Mouse (Mus musculus) embryo, embryonic 9.5 days (tissue): ENCODE data around the gene Tnip3.
A peak's percentile ranks its signal among the peaks of the same experiment; 100 is the strongest.

Source experiments
- DNase-seq: peaks from one replicate; pipeline ENCODE4 v3.0.0-alpha.2; 2017; ENCODE audit errors: extremely low spot score

Tnip3 gene

DNA sequence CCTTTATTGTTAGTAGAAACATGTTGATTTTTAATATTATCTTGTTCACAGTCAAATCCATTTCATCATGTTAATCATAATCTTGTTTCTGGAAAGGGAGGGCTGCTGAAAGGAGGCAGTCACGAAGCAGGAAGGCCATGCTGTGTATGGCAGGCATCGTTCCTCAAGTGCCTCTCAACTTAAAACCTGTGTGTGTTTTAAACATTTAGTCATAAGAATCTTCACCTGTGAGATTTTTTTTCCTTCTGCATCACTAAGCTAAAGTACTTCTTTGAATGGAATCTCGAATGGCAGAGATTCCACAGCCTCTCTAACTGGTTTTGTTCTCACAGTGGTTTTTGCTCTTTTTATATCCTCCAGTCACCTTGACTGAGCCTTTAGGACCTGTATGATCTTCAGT is 121.3 kb downstream of the Tnip3 start:
- no peak for DNase-seq

DNA sequence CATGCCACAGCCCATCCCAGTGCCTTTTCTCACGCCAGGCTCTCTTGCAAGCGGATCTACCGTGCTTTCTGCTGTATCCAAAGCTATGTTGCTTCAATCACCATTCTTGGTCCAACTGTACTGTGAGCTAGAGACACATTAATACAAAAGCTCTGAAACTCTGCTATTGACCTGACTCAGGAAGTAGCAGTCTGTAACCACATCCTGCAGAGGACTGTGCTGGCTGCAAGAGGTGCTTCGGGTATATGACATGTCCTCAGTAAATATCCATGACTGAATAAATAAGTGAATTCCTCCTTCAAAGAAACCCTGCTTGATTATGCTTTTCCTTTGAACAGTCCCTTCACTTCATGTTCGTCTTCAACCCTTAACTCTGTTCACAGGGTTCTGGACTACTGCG is 122.6 kb downstream of the Tnip3 start:
- DNase-seq, result no peak

DNA sequence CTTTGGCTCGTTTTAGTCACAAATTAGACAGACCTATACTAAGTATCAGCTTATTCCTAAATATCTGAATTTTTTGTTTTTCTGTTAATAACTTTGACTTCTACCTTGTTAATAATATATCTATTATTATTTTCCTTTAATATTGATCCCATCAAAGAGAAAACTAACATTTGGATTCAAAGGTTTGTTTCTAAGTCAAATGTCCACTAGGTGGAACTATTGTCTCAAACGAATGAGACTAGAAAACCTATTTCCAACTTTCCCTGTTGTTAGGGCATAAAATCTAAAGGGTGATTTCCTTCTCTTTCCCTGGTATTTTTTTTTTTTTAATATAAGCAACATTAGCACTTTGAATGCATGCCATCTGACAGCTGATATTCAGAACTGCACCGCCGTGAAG is 126.3 kb downstream of the Tnip3 start:
- DNase-seq, result no peak

DNA sequence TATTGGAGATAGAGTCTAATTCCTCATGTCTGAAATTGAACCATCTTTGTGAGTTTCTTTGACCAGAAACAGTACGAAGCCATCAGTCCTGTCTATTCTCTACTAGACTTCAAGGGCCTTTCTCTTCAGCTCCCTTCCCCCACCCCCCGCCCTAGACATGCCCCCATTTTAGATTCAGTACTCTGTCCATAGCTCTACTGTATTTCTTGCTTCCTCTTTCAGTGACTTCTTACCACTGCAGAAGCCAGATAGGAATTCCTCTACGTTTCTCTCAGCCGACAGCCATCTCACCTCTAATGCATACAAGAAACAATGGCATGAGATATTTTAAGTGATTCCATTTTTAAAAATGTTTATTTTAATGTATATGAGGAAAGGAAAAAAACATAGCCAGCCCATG is 136.2 kb downstream of the Tnip3 start:
- DNase-seq, result no peak

GRCm38 (mm10) chr6:65662050-65662449 is 136.9 kb downstream of the Tnip3 start:
- DNase-seq, result no peak

- DNase-seq, result no peak
Observed at GRCm38 (mm10) chr6:65663990-65664389, 138.9 kb downstream of the Tnip3 start.

GRCm38 (mm10) chr6:65666295-65666694 is 141.2 kb downstream of the Tnip3 start:
- no peak for DNase-seq

- DNase-seq, result no peak
Observed at GRCm38 (mm10) chr6:65669971-65670370, 144.9 kb downstream of the Tnip3 start.

GRCm38 (mm10) chr6:65670981-65671411 is 145.9 kb downstream of the Tnip3 start:
- no peak for DNase-seq

DNA sequence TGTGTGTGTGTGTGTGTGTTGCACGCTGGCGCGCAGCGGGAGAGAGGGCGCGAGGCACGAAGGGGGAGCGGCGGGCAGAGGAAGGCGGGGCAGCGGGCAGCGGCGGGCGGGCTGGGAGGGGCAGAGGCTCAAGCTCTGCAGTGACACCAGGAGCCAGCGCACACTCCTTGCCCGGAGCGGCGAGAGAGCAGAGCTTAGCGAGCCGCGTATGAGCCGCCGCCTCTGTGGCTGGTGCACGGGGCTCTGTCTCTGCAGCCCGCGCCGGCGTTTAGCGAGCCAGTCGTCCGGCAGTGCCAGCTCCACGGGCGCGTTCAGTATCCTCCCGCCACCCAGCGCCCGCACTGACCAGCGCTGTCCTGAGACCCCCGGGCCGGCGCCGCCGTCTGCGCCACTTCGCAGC is 146.3 kb downstream of the Tnip3 start, which contains the start of gene Ndnf:
Ndnf (plus strand) TSS at position 140 of the 400 bp plus-strand sequence.
- DNase-seq, result peak; percentile 86

- DNase-seq, result peak; percentile 67
Observed at GRCm38 (mm10) chr6:65672131-65673031, 147.3 kb downstream of the Tnip3 start.
